Mouse (Mus musculus) limb, embryonic 15.5 days (tissue): ENCODE results near the gene Tbx2. TPM values are rescaled to one million over a fixed set of nuclear protein-coding genes. Genes with fewer than 3 reads are reported as not detected.

ENCODE experiments used
- ATAC-seq: fragments of 200-750 bp; cut with Nextera tagmentation; 2 replicates; pipeline ENCODE4 v1.8.0; 2017; ENCODE audit warnings: low read depth, moderate TSS enrichment; ENCODE audit not compliant: insufficient number of reproducible peaks, low FRiP score, low TSS enrichment
- H3K27ac ChIP-seq: fragments of 300-500 bp; sonication (generic); 2 replicates; pipeline ENCODE4 v1.5.1; 2015; ENCODE audit warnings: moderate library complexity, mild to moderate bottlenecking, inconsistent platforms
- H3K27me3 ChIP-seq: fragments of 300-500 bp; sonication (generic); 2 replicates; pipeline ENCODE4 v1.6.1; 2015; ENCODE audit warnings: inconsistent platforms
- H3K36me3 ChIP-seq: fragments of 300-500 bp; sonication (generic); 2 replicates; pipeline ENCODE4 v1.6.1; 2015; ENCODE audit warnings: inconsistent platforms
- H3K4me1 ChIP-seq: fragments of 300-500 bp; sonication (generic); 2 replicates; pipeline ENCODE4 v1.6.1; 2015; ENCODE audit warnings: inconsistent platforms
- H3K4me2 ChIP-seq: fragments of 300-500 bp; sonication (generic); 2 replicates; pipeline ENCODE4 v1.6.1; 2015; ENCODE audit warnings: mild to moderate bottlenecking, inconsistent platforms
- H3K4me3 ChIP-seq: fragments of 300-500 bp; sonication (generic); 2 replicates; pipeline ENCODE4 v1.5.1; 2015; ENCODE audit warnings: mild to moderate bottlenecking, inconsistent platforms
- H3K9ac ChIP-seq: fragments of 300-500 bp; sonication (generic); 2 replicates; pipeline ENCODE4 v1.6.1; 2015; ENCODE audit warnings: inconsistent platforms
- H3K9me3 ChIP-seq: fragments of 300-500 bp; sonication (generic); 2 replicates; pipeline ENCODE4 v1.6.1; 2016; ENCODE audit warnings: inconsistent platforms
- WGBS: fragments of 180-500 bp; shearing (Covaris S2); methylation state at CpG from one replicate; pipeline ENCODE4 v1.1.7; 2015; 5-methylcytosine and 5-hydroxymethylcytosine counted together
- polyA plus RNA-seq: library from polyadenylated mRNA; unstranded; fragments of >200 nt; fragmentation: Nextera tagmentation; extraction: Ambion mirVana; gene quantifications from 2 replicates; pipeline ENCODE4 v1.2.1, GENCODE M21; 2015

Gene Tbx2
- 3.4 and 4.1 TPM in 2 replicates for polyA plus RNA-seq

DNA sequence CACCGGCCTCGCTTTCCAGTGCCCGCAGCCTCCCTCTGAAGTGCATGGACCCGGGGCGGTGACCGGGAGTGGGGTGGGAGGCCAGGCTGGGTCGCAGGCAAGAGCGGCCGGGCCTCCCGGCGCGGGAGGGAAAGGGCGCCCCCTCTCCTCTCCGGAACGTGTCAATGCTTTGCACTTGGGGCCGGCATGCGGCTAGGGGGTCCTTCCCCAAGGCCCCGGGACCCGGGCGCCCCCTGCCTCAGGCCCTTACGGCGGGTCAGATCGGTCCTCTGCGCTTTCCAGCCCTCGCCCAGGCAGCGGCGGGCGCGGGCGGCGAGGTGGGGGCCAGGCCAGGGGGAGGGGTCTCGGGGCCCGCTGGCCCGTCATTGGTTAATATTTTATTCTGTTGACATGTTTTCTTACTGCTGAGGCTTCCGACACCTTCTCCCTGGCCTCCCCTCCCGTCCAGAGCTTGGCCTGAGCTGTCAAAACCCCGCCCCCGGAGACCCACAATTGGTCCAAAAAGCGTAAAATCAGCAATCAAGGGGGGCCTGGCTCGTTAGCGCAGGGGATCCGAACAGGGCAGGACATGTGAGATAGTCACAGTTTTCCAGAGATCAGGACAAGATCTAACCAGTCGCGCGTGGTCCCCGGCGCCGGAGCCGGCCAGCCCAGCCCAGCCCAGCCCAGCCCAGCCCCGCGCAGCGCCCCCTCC lies at the start of gene Tbx2:
TSS of gene Tbx2 (plus strand) at position 321 of the 694 bp plus-strand sequence.
- no peaks in the 10 kb centered on the region for H3K9me3 ChIP-seq
- peak; percentile 75 for ATAC-seq
- H3K36me3 ChIP-seq = no peaks in the 10 kb centered on the region
- peaks cover 56% of the 10 kb centered on the region for H3K4me1 ChIP-seq
- H3K4me3 ChIP-seq = peak within 1 kb of the TSS; percentile 63
- peak within 1 kb of the TSS; percentile 83 for H3K27ac ChIP-seq
- H3K9ac ChIP-seq = peak within 1 kb of the TSS; percentile 74
- H3K4me2 ChIP-seq = peak within 1 kb of the TSS; percentile 92
- H3K27me3 ChIP-seq = peaks cover 87% of the 10 kb centered on the region
- under 1% methylated on average over 50 of the region's 52 CpGs for WGBS

DNA sequence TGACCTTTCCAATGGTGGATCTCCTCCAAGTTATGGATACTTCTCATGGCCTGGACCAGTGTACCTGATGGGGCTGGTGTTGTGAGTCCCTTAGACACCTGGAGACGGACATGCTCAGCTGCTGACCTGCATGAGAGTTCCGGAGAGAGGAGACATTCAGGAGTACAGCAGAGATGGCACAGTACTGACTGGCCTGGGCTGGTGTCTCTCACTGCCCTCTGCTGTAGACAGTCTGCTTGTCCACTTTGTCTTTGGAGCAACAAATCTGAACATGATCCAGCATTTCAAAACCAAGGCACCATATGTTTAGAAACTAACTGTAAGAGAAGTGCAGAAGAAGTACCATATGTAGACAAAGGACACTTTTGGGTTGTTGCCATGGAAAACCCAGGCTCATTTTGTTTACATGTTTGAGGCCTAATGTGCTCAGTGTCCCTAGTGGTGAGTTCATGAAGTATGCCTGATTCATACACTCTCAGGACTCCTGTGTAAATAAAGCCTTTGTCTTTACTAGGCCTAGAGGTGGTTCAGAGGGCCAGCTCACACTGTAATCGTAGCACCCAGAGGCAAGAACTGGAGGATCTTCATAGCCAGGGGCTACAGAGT lies 46.1 kb upstream of the Tbx2 start:
- H3K27me3 ChIP-seq = peaks cover 39% of the 10 kb centered on the region
- H3K36me3 ChIP-seq = no peaks in the 10 kb centered on the region
- H3K9ac ChIP-seq = no peak overlapping the region
- peaks cover 7% of the 10 kb centered on the region; the same call in 1 of the 2 replicates for H3K4me1 ChIP-seq
- no peaks in the 10 kb centered on the region for H3K9me3 ChIP-seq
- no peak for ATAC-seq
- H3K4me3 ChIP-seq = no peak overlapping the region
- H3K4me2 ChIP-seq = no peak overlapping the region
- H3K27ac ChIP-seq = no peak overlapping the region
- WGBS = 78% methylated on average over 3 of the region's 3 CpGs

DNA sequence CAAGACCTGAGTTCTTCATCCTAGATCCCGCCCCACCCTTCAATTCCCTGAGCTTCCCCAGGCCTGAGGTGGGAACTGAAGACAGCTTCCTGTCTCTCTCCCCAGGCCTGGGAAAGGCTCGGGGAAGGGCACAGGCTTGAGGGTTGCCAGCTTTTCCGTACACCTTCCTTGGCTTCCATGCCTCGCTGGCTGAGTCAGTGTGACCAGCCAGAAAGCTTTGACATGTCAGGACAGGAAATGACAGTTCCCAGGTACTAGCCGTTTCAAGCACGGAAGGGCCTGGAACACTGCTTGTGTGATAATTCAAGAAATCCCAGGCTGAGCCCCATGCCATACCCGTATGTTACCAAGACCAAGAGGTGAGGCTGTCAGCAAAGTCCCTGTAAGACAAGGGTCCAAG lies 42.6 kb upstream of the Tbx2 start:
- Histone ChIP-seq H3K4me1 (peaks cover 26% of the 10 kb centered on the region), H3K36me3 (no peaks in the 10 kb centered on the region), H3K27me3 (peaks cover 16% of the 10 kb centered on the region), H3K27ac (no peak overlapping the region), H3K4me3 (no peak overlapping the region), H3K9me3 (no peaks in the 10 kb centered on the region), H3K9ac (no peak overlapping the region), H3K4me2 (no peak overlapping the region)
- 76% methylated on average over 7 of the region's 7 CpGs for WGBS
- ATAC-seq = no peak

DNA sequence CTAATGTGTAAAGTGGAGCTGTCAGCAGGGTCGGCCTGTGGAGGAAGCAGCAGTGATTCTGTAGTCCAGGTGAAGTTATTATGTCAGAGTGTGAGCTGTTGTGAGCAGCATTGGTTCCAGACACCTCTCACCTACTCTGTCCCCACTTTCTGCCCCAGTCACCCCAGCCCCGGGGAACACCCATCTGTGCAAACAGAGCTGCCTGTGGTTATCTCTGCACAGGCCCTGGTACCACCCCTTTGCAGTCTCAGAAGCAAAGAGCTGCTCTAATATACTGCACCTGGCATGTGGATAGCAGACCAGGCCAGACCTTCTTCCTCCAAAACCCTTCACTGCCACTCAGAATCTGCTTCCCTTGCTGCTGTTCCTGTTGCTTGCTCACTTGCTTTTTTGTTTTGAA lies 42.1 kb upstream of the Tbx2 start:
- WGBS = 71% methylated on average over 2 of the region's 2 CpGs
- no peaks in the 10 kb centered on the region for H3K9me3 ChIP-seq
- H3K4me1 ChIP-seq = peaks cover 26% of the 10 kb centered on the region
- no peak overlapping the region for H3K9ac ChIP-seq
- H3K4me2 ChIP-seq = no peak overlapping the region
- peaks cover 12% of the 10 kb centered on the region for H3K27me3 ChIP-seq
- H3K27ac ChIP-seq = no peak overlapping the region
- H3K36me3 ChIP-seq = no peaks in the 10 kb centered on the region
- no peak for ATAC-seq
- H3K4me3 ChIP-seq = no peak overlapping the region

DNA sequence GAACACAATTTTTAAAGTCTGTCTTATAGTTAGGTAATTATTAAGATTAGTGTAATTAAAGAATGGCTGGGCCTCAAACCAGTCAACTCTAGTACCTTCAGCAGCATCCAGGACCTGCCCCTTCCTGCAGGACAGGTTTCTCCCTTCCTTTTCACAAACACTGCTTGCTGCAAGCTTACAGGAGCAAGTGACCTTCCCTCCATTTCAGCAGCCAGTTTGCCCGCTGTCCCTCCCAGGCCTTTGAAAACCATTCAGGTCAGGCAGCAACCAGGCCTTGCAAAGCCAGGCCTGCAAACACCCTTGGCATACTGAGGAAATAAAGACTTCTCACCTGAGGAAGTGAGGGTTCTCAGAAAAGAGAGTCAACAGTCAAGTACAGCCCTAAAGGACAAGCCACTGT lies 41.1 kb upstream of the Tbx2 start:
- Histone ChIP-seq H3K9ac (no peak overlapping the region), H3K27me3 (peaks cover 9% of the 10 kb centered on the region; the same call in 1 of the 2 replicates), H3K4me2 (no peak overlapping the region), H3K4me3 (no peak overlapping the region), H3K4me1 (peaks cover 26% of the 10 kb centered on the region), H3K36me3 (no peaks in the 10 kb centered on the region), H3K27ac (no peak overlapping the region), H3K9me3 (no peaks in the 10 kb centered on the region)
- 74% methylated on average over 1 of the region's 1 CpGs for WGBS
- ATAC-seq = no peak

DNA sequence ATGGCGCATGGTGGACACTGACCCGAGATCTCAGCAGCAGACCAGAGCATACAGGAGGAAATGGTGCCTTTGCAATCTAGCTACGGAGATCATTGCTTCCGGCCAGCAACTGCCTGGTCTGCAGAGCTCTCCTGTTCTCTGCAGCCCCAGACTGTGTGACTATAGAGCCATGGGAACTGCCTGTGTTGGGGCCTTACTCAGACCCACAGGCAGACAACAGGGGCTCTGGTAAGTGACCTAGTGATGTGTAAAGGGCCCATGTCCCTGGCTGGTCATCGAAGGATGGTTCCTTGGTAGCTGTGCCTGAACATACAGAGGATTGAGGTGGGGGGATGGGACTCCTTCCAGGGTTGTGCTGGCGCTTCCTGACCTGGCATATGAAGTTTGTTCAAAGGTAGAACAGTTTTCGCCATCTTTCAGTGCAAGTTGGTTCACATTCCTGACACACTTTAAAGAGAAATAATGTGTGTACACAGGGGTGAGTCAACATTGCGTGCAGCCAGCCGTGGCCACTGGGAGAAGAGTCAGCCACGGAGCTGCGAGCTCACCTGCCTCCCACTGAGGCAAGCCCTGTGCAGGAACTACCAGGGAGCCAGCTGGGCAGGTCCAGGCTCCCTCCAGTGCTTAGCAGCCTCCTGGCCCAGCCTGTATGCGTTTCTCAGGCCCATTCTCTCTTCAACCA lies 39.7 kb upstream of the Tbx2 start:
- ATAC-seq = no peak
- Histone ChIP-seq H3K4me2 (no peak overlapping the region), H3K9ac (no peak overlapping the region), H3K9me3 (no peaks in the 10 kb centered on the region), H3K4me3 (no peak overlapping the region), H3K36me3 (no peaks in the 10 kb centered on the region), H3K4me1 (peaks cover 23% of the 10 kb centered on the region), H3K27ac (no peak overlapping the region), H3K27me3 (peaks cover 10% of the 10 kb centered on the region)
- 53% methylated on average over 12 of the region's 12 CpGs for WGBS

DNA sequence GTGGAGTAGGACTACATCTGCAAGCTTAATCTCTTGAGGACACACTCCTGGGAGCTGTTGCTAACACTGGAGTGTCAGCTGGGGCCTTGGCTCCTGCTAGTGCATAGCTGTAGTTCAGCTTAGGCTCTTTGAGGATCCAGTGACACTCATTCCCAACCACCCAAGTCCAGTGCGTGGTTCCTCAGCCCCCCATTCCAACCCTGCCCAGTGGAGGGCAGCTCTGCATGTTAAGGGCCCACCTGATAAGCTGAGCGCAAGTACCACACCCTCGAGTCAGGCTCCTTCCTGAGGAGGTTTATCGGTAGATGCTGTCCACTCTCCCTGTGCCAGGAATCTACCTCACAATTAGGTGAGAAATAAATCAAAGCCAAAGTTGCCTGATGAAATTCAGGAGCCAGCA lies 32.9 kb upstream of the Tbx2 start:
- H3K4me1 ChIP-seq = peaks cover 5% of the 10 kb centered on the region; the same call in 1 of the 2 replicates
- 50% methylated on average over 4 of the region's 4 CpGs for WGBS
- H3K27me3 ChIP-seq = peaks cover 39% of the 10 kb centered on the region
- no peaks in the 10 kb centered on the region for H3K9me3 ChIP-seq
- no peak overlapping the region for H3K4me2 ChIP-seq
- H3K4me3 ChIP-seq = no peak overlapping the region
- no peaks in the 10 kb centered on the region for H3K36me3 ChIP-seq
- H3K9ac ChIP-seq = no peak overlapping the region
- H3K27ac ChIP-seq = no peak overlapping the region
- no peak for ATAC-seq

DNA sequence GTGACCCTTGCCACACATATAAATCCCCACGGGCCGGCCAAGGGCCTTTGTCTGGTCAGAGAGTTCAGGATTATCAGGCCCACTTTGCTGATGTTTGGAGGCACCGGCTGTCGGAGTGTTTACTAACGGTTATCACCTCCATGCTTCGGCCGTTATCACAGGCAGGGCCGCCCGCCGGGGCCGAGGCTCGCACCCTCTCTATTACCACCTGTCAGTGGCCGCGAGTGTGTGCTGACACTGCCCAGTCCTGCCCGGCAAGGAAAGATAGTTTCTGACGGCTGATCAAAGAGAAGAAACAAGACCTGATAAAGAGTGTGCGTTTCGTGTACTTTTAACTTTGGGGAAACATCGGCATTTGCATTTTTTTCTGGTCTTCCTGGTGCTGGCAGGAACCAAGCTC lies 32.5 kb upstream of the Tbx2 start:
- no peak overlapping the region for H3K4me3 ChIP-seq
- H3K27ac ChIP-seq = no peak overlapping the region
- H3K27me3 ChIP-seq = peaks cover 42% of the 10 kb centered on the region
- WGBS = 19% methylated on average over 19 of the region's 19 CpGs
- H3K9me3 ChIP-seq = no peaks in the 10 kb centered on the region
- no peak overlapping the region for H3K4me2 ChIP-seq
- H3K4me1 ChIP-seq = peaks cover 5% of the 10 kb centered on the region; the same call in 1 of the 2 replicates
- H3K36me3 ChIP-seq = no peaks in the 10 kb centered on the region
- H3K9ac ChIP-seq = no peak overlapping the region
- no peak for ATAC-seq

DNA sequence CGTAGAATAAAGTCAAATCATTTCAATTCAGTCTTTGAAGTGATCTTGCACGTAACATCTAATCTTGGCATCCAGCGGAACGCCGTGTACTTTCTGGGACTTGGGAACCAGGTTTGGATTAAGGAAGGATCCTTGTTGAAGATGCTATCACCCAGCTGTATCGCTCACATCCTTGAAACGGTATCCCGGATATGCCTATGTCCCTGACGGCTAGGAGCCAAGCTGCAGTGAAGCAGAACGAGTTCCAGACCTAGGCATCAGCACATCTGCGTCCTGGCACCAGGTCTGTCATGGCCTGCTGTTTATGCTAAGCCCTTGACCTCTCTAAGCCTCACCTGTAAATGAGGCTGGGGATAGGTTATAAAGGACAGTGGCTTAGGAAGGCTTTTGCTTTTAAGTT lies 32.0 kb upstream of the Tbx2 start:
- H3K27me3 ChIP-seq = peaks cover 46% of the 10 kb centered on the region

DNA sequence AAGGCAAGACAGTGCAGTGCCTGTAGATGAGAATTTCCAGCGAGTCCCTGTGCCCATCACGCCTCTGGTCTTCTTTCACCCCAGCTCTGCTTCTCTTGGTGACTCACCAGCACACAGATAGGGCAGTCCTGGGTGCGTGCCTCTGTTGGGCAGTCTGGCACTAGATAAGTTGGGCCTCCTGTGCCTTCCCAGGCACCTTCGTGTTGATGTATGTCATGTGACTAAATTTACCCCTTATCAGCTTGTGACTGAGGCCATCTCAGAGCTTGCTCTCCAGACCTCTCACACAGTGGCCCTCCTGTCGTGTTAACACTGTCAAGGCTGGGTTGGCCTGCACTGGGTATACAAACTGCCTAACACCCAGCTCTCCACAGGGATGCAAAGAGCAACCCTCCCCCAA lies 28.3 kb upstream of the Tbx2 start:
- Histone ChIP-seq H3K36me3 (no peaks in the 10 kb centered on the region), H3K4me3 (no peak overlapping the region), H3K9me3 (no peaks in the 10 kb centered on the region), H3K4me1 (peaks cover 5% of the 10 kb centered on the region; the same call in 1 of the 2 replicates), H3K27me3 (peaks cover 39% of the 10 kb centered on the region), H3K9ac (no peak overlapping the region), H3K27ac (no peak overlapping the region), H3K4me2 (no peak overlapping the region)
- ATAC-seq = no peak
- WGBS = 70% methylated on average over 5 of the region's 5 CpGs

More for the DNA sequence above, 32.0 kb upstream of the Tbx2 start:
- Histone ChIP-seq H3K4me2 (no peak overlapping the region), H3K36me3 (no peaks in the 10 kb centered on the region), H3K9me3 (no peaks in the 10 kb centered on the region), H3K4me1 (peaks cover 5% of the 10 kb centered on the region; the same call in 1 of the 2 replicates), H3K27ac (no peak overlapping the region), H3K4me3 (no peak overlapping the region), H3K9ac (no peak overlapping the region)
- ATAC-seq = no peak
- 43% methylated on average over 11 of the region's 11 CpGs for WGBS

DNA sequence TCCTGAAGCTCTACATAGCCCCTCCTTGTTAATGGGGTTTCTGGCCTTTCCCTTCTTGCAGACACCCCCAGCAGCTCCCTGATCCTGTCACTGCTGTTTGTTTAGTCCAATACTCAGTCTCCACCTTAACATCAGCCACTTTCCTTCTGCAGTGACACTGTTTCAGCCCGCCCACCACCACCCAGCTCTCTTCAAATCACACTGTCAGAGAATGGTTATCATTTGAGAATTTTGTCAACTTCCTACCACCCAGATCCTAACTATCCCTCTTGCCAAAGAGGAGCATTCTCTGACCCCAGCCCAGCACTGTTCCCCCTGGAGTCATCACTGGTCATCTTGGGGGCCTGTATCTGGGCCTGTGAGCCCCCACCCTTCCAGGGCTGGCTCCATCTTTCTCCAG lies 26.6 kb upstream of the Tbx2 start:
- H3K4me3 ChIP-seq = no peak overlapping the region
- H3K9ac ChIP-seq = no peak overlapping the region
- 84% methylated on average over 1 of the region's 1 CpGs for WGBS
- ATAC-seq = no peak
- no peaks in the 10 kb centered on the region for H3K9me3 ChIP-seq
- H3K27me3 ChIP-seq = peaks cover 25% of the 10 kb centered on the region
- no peaks in the 10 kb centered on the region for H3K4me1 ChIP-seq
- no peaks in the 10 kb centered on the region for H3K36me3 ChIP-seq
- no peak overlapping the region for H3K4me2 ChIP-seq
- no peak overlapping the region for H3K27ac ChIP-seq

DNA sequence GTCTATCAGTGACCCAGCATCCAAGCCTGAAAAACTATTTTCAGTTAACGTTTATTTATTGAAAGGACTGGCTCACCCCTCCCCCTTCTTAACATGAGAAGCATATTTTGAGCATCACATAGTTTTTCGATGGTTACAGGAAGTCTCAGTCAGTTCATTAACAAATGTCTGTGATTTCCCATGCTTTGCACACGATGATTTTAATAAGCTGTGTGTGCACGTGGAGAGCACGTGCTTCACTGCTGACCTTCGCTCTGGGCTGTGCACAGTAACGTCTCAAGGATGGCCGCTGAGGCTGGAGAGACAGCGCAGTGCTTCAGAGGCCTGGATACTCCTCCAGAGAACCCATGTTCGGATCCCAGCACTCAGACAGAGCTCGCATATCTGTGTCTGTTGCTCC lies 25.0 kb upstream of the Tbx2 start:
- ATAC-seq = no peak
- 69% methylated on average over 11 of the region's 11 CpGs for WGBS

More for the DNA sequence above, 25.0 kb upstream of the Tbx2 start:
- no peaks in the 10 kb centered on the region for H3K36me3 ChIP-seq
- peaks cover 16% of the 10 kb centered on the region for H3K27me3 ChIP-seq
- no peak overlapping the region for H3K4me2 ChIP-seq
- no peaks in the 10 kb centered on the region for H3K9me3 ChIP-seq
- H3K27ac ChIP-seq = no peak overlapping the region
- no peak overlapping the region for H3K4me3 ChIP-seq
- H3K4me1 ChIP-seq = 0 out of 2 replicates have a peak, but pooled peaks cover 6% of the 10 kb centered on the region
- H3K9ac ChIP-seq = no peak overlapping the region
